Comparison of ENCODE assay signal across 31 mouse cellular contexts in the genomic region with DNA sequence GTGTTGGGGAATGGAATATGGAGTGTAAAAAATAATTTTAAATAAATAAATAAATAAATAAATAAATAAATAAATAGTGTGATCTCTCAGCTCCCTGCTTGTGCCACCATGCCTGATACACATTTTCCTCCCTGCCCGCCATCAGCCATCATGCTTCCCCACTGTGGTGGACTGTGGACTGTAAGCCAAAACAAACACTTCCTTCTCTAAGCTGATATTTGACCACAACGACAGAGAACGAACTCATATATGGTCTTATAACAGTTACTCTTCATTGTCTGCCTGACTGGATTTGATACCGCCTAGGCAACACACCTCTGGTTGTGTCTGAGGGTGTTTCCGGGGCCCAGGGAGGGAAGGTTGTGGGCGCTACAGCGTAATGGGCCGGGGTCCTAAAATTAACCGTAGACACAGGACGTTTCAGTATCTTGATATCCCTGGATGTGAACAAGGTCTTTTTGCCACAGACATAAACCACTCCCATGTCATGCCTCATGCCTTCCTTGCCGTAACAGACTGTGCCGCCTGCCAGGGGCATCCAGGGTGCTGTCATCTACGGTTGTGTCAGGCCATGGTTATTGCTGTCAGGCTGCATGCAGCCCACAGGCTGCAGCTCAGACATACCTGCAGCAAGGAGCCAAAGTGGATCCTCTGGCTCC. TPM values are rescaled to one million over a fixed set of nuclear protein-coding genes. Genes with fewer than 3 reads are reported as not detected.
DNase-seq lines count a peak whose midpoint lies in the region; ATAC-seq and TF ChIP-seq lines count a peak whose summit lies in the region.
"Had no signal": no experiment of that assay in that cellular context is flagged by ENCODE, and none has a peak within 500 bp of the region (broad histone marks: within the 10 kb centered on the region; RNA-seq: fewer than 3 reads in every experiment).

No protein-coding gene starts in this region.

- no peak for TF ChIP-seq POLR2A in MEL (IDR thresholded peaks at IDR 0.05; ENCODE audit: control insufficient read depth in 1 of 2, insufficient read depth in 1 of 2, low read depth in 1 of 2, low read length in 2 of 2, poor library complexity in 1 of 2)

- peak; percentile 89 for DNase-seq in heart, adult 11 months
- no peak for DNase-seq in heart, postnatal 25 days (ENCODE audit: low spot score)
- peak; percentile 79 for DNase-seq in midbrain, embryonic 11.5 days (ENCODE audit: low spot score, missing footprints)
- no peak for DNase-seq in MEL (ENCODE audit: low read depth, low spot score)
- no peak for DNase-seq in spleen, postnatal 4 days (ENCODE audit: low spot score in 2 of 2)
- DNase-seq: adrenal gland, postnatal 14 days; cerebellum, adult 11 months; cerebellum, adult 9-10 months; cerebellum, postnatal 36 days; forebrain, postnatal 0 days; heart, postnatal 14 days; kidney, adult 9 months; kidney, postnatal 14 days; midbrain, embryonic 14.5 days; right cerebral cortex, adult 18-20 months; spleen, adult 18-20 months; thymus, postnatal 14 days had no signal

- TF ChIP-seq CTCF in MEL (IDR thresholded peaks at IDR 0.05 in 2 of 3, conservative IDR thresholded peaks at IDR 0.05 in 1 of 3; ENCODE audit: control insufficient read depth in 1 of 3, insufficient read depth in 1 of 3, low read depth in 2 of 3, low read length in 3 of 3, poor library complexity in 1 of 3, severe bottlenecking in 1 of 3) = no peak

- WGBS in midbrain, embryonic 11.5 days = 92% methylated on average over 13 of the region's 13 CpGs
- WGBS in midbrain, embryonic 15.5 days = 89% methylated on average over 13 of the region's 13 CpGs

- H3K9me3 ChIP-seq in midbrain, embryonic 11.5 days (ENCODE audit: control insufficient read depth, low read length) = no peaks in the 10 kb centered on the region
- no peaks in the 10 kb centered on the region for H3K9me3 ChIP-seq in midbrain, embryonic 15.5 days
- no peaks in the 10 kb centered on the region for H3K9me3 ChIP-seq in MEL (replicated peaks; ENCODE audit: insufficient read depth, low read length)
- H3K9me3 ChIP-seq: embryonic facial prominence, embryonic 13.5 days; hindbrain, embryonic 12.5 days; lung, embryonic 15.5 days; neural tube, embryonic 12.5 days had no signal

- H3K9ac ChIP-seq in midbrain, embryonic 11.5 days (ENCODE audit: low read length) = no peak overlapping the region
- no peak overlapping the region for H3K9ac ChIP-seq in midbrain, embryonic 15.5 days
- H3K9ac ChIP-seq in MEL (ENCODE audit: control insufficient read depth, low read depth, low read length, poor library complexity, severe bottlenecking) = peak overlapping the region; percentile 35
- H3K9ac ChIP-seq: embryonic facial prominence, embryonic 13.5 days; forebrain, embryonic 12.5 days; forebrain, postnatal 0 days; hindbrain, embryonic 12.5 days; liver, embryonic 14.5 days; lung, embryonic 15.5 days; neural tube, embryonic 12.5 days had no signal

- H3K79me2 ChIP-seq in MEL (ENCODE audit: control insufficient read depth, insufficient read depth, low read length, poor library complexity) = no peaks in the 10 kb centered on the region

- no peaks in the 10 kb centered on the region for H3K4me1 ChIP-seq in midbrain, embryonic 11.5 days (ENCODE audit: control insufficient read depth, insufficient read depth, low read length)
- H3K4me1 ChIP-seq in midbrain, embryonic 15.5 days = 0 out of 2 replicates have a peak, but pooled peaks cover 2% of the 10 kb centered on the region
- H3K4me1 ChIP-seq in MEL (ENCODE audit: control insufficient read depth in 1 of 2, insufficient read depth in 2 of 2, low read length in 2 of 2) = peaks cover 0 to 13% of the 10 kb centered on the region in 2 experiments; a peak in 2 of 4 replicates
- H3K4me1 ChIP-seq: embryonic facial prominence, embryonic 13.5 days; forebrain, embryonic 12.5 days; hindbrain, embryonic 12.5 days; lung, embryonic 15.5 days; neural tube, embryonic 12.5 days had no signal

- no peaks in the 10 kb centered on the region for H3K36me3 ChIP-seq in midbrain, embryonic 11.5 days (ENCODE audit: control insufficient read depth, insufficient read depth, low read length)
- no peaks in the 10 kb centered on the region for H3K36me3 ChIP-seq in midbrain, embryonic 15.5 days (replicated peaks)
- H3K36me3 ChIP-seq in MEL (ENCODE audit: control insufficient read depth in 1 of 2, insufficient read depth in 2 of 2, low read length in 2 of 2) = peaks cover 0 to 3% of the 10 kb centered on the region in 2 experiments; a peak in 2 of 4 replicates
- H3K36me3 ChIP-seq: embryonic facial prominence, embryonic 13.5 days; forebrain, embryonic 12.5 days; hindbrain, embryonic 12.5 days; lung, embryonic 15.5 days; neural tube, embryonic 12.5 days had no signal

- intact Hi-C loops in heart, postnatal 25 days (cut with DNase I) = loop anchor here (1.0 to 2.0 kb wide), 2 partner anchors 53 to 428 kb away; no protein-coding TSS in a partner anchor

- 0 out of 4 replicates have a peak, but pooled peaks of 1 of the 2 experiments have one; percentile 9 for TF ChIP-seq EP300 in MEL (IDR thresholded peaks at IDR 0.05; ENCODE audit: low read depth in 1 of 2, low read length in 2 of 2)

- H3K4me3 ChIP-seq in midbrain, embryonic 11.5 days (ENCODE audit: low read depth, low read length) = no peak overlapping the region
- H3K4me3 ChIP-seq in midbrain, embryonic 15.5 days = no peak overlapping the region
- peak overlapping the region in 1 of 2 experiments; percentile 19; a peak in 1 of 4 replicates for H3K4me3 ChIP-seq in MEL (ENCODE audit: control insufficient read depth in 1 of 2, insufficient read depth in 1 of 2, low read depth in 2 of 2, low read length in 2 of 2)
- H3K4me3 ChIP-seq: embryonic facial prominence, embryonic 13.5 days; erythroblast, embryonic 14.5 days; forebrain, embryonic 12.5 days; hindbrain, embryonic 12.5 days; lung, embryonic 15.5 days; megakaryocyte, embryonic 14.5 days; myocyte; neural tube, embryonic 12.5 days had no signal

- H3K27ac ChIP-seq in midbrain, embryonic 11.5 days (ENCODE audit: low read depth, low read length) = no peak overlapping the region
- H3K27ac ChIP-seq in midbrain, embryonic 15.5 days = no peak overlapping the region
- peak overlapping the region; percentile 15; the same call in 1 of the 2 replicates for H3K27ac ChIP-seq in MEL (ENCODE audit: control insufficient read depth, low read depth, low read length)
- H3K27ac ChIP-seq: embryonic facial prominence, embryonic 13.5 days; forebrain, embryonic 12.5 days; hindbrain, embryonic 12.5 days; hindbrain, postnatal 0 days; liver, embryonic 14.5 days; lung, embryonic 15.5 days; neural tube, embryonic 12.5 days had no signal

- TF ChIP-seq RAD21 in MEL (IDR thresholded peaks at IDR 0.05; ENCODE audit: low read depth, low read length) = no peak

- ATAC-seq in midbrain, embryonic 11.5 days (ENCODE audit: low FRiP score) = no peak
- no peak for ATAC-seq in midbrain, embryonic 15.5 days (replicated peaks)
- ATAC-seq in megakaryocyte-erythroid progenitor cell, adult 5-6 weeks (replicated peaks; ENCODE audit: low FRiP score, low TSS enrichment, poor library complexity, severe bottlenecking) = peak; percentile 58
- ATAC-seq in megakaryocyte, adult 5-6 weeks (ENCODE audit: poor library complexity, severe bottlenecking) = no peak
- ATAC-seq: forebrain, postnatal 0 days; hindbrain, postnatal 0 days; intestine, embryonic 16.5 days had no signal

- H3K4me2 ChIP-seq in midbrain, embryonic 11.5 days = no peak overlapping the region
- H3K4me2 ChIP-seq in midbrain, embryonic 15.5 days = no peak overlapping the region
- H3K4me2 ChIP-seq: embryonic facial prominence, embryonic 13.5 days; forebrain, embryonic 12.5 days; hindbrain, embryonic 12.5 days; lung, embryonic 15.5 days; neural tube, embryonic 12.5 days had no signal

- H3K27me3 ChIP-seq in midbrain, embryonic 11.5 days (ENCODE audit: control insufficient read depth, insufficient read depth, low read length) = no peaks in the 10 kb centered on the region
- H3K27me3 ChIP-seq in midbrain, embryonic 15.5 days (replicated peaks) = no peaks in the 10 kb centered on the region
- H3K27me3 ChIP-seq in MEL (ENCODE audit: control insufficient read depth in 1 of 2, insufficient read depth in 2 of 2, low read length in 2 of 2) = no peaks in the 10 kb centered on the region; a peak in 1 of 4 replicates
- H3K27me3 ChIP-seq: forebrain, embryonic 12.5 days; lung, embryonic 15.5 days; neural tube, embryonic 12.5 days had no signal

RNA-seq across cellular contexts. Expression of a gene that starts 23.6 kb away (rescaled TPM):
- 10 to 100 TPM; 19.0 to 19.1 TPM for total RNA-seq in heart, postnatal 25 days (2021)
- polyA plus RNA-seq in midbrain, embryonic 11.5 days (2014; fragmentation: Nextera tagmentation; extraction: Ambion mirVana) = 3.5 and 3.8 TPM in 2 replicates
- polyA plus RNA-seq in midbrain, embryonic 15.5 days (2015; fragmentation: Nextera tagmentation; extraction: Ambion mirVana) = 5.9 and 6.6 TPM in 2 replicates
- 13.9 and 15.3 TPM in 2 replicates for total RNA-seq in MEL (2012; rRNA removed)
- polyA plus RNA-seq in MEL (2012; ENCODE audit: insufficient read depth in 1 of 2, insufficient read length in 2 of 2, low read depth in 1 of 2, low replicate concordance in 2 of 2, missing spikeins in 1 of 2) = 10 to 100 TPM in 1 of 2 experiments, not detected in 1; 21.7 TPM
- 14.9 and 15.3 TPM in 2 replicates for total RNA-seq in megakaryocyte-erythroid progenitor cell, adult 5-6 weeks (2014; fragmentation: Nextera tagmentation)
- total RNA-seq in megakaryocyte-erythroid progenitor cell, adult 5-6 weeks (2017) = 23.2 and 24.9 TPM in 2 replicates
- total RNA-seq in megakaryocyte, adult 5-6 weeks (2015) = 2.1 and 4.2 TPM in 2 replicates
- total RNA-seq in megakaryocyte, adult 5-6 weeks (2017) = 2.5 and 3.0 TPM in 2 replicates

RNA-seq across cellular contexts. Expression of a gene that starts 50.6 kb away (rescaled TPM):
- 10 to 100 TPM; 10.1 to 10.6 TPM for total RNA-seq in heart, postnatal 25 days (2021)
- polyA plus RNA-seq in midbrain, embryonic 11.5 days (2014; fragmentation: Nextera tagmentation; extraction: Ambion mirVana) = 11.5 and 15.3 TPM in 2 replicates
- polyA plus RNA-seq in midbrain, embryonic 15.5 days (2015; fragmentation: Nextera tagmentation; extraction: Ambion mirVana) = 112 and 121 TPM in 2 replicates
- total RNA-seq in MEL (2012; rRNA removed) = 5.2 TPM in 2 replicates
- polyA plus RNA-seq in MEL (2012; ENCODE audit: insufficient read depth in 1 of 2, insufficient read length in 2 of 2, low read depth in 1 of 2, low replicate concordance in 2 of 2, missing spikeins in 1 of 2) = 1 to 10 TPM in 1 of 2 experiments, not detected in 1; 7.0 TPM
- 10.6 and 12.2 TPM in 2 replicates for total RNA-seq in megakaryocyte-erythroid progenitor cell, adult 5-6 weeks (2014; fragmentation: Nextera tagmentation)
- total RNA-seq in megakaryocyte-erythroid progenitor cell, adult 5-6 weeks (2017) = 30.4 and 30.9 TPM in 2 replicates
- total RNA-seq in megakaryocyte, adult 5-6 weeks (2015) = 1.2 and 1.4 TPM in 2 replicates
- total RNA-seq in megakaryocyte, adult 5-6 weeks (2017) = 2.2 and 4.5 TPM in 2 replicates

RNA-seq across cellular contexts. Expression of a gene that starts 59.2 kb away (rescaled TPM):
- total RNA-seq in heart, postnatal 25 days (2021) = 100 to 1,000 TPM; 114 to 142 TPM
- 0.98 and 1.1 TPM in 2 replicates for polyA plus RNA-seq in midbrain, embryonic 11.5 days (2014; fragmentation: Nextera tagmentation; extraction: Ambion mirVana)
- 0.33 and 0.44 TPM in 2 replicates for polyA plus RNA-seq in midbrain, embryonic 15.5 days (2015; fragmentation: Nextera tagmentation; extraction: Ambion mirVana)
- not detected in 2 replicates for total RNA-seq in MEL (2012; rRNA removed)
- not detected for polyA plus RNA-seq in MEL (2012; ENCODE audit: insufficient read depth in 1 of 2, insufficient read length in 2 of 2, low read depth in 1 of 2, low replicate concordance in 2 of 2, missing spikeins in 1 of 2)
- 0.72 TPM in 1 of 2 replicates, not detected in the other for total RNA-seq in megakaryocyte-erythroid progenitor cell, adult 5-6 weeks (2014; fragmentation: Nextera tagmentation)
- 0.94 and 1.0 TPM in 2 replicates for total RNA-seq in megakaryocyte-erythroid progenitor cell, adult 5-6 weeks (2017)
- total RNA-seq in megakaryocyte, adult 5-6 weeks (2015) = 0.09 and 0.14 TPM in 2 replicates
- 0.04 and 0.15 TPM in 2 replicates for total RNA-seq in megakaryocyte, adult 5-6 weeks (2017)
- polyA plus RNA-seq: erythroblast, embryonic 14.5 days had no signal

Comparison
In these comparisons a context has a peak if more than half of its experiments do, and no peak if none do; other contexts are left out.
1. DNase-seq: peak in heart, adult 11 months (single experiment) and midbrain, embryonic 11.5 days (single experiment); none in heart, postnatal 25 days (single experiment), MEL (single experiment) and spleen, postnatal 4 days (0 of 2).
2. RNA of a gene that starts 59.2 kb away (total RNA-seq): 114 to 142 TPM in heart, postnatal 25 days; 0.72 to 1.0 TPM in megakaryocyte-erythroid progenitor cell, adult 5-6 weeks, 0.04 to 0.15 TPM in megakaryocyte, adult 5-6 weeks and not detected in MEL; every median in the first group is over 10 times any median in the second.